Mouse (Mus musculus) hindbrain, embryonic 16.5 days (tissue): ENCODE data around the gene Prr5. TPM values are rescaled to one million over a fixed set of nuclear protein-coding genes. Genes with fewer than 3 reads are reported as not detected.

Source experiments
- ATAC-seq: fragments of 200-750 bp; cut with Nextera tagmentation; 2 replicates; pipeline ENCODE4 v1.8.0; 2017; ENCODE audit warnings: moderate TSS enrichment, moderate library complexity
- H3K27ac ChIP-seq: fragments of 300-500 bp; sonication (generic); 2 replicates; pipeline ENCODE4 v1.5.1; 2014; ENCODE audit warnings: low read depth, mild to moderate bottlenecking, control low read depth, low read length, moderate library complexity
- H3K27me3 ChIP-seq: fragments of 300-500 bp; sonication (generic); replicated peaks from 2 replicates; pipeline ENCODE4 v1.6.1; 2014; ENCODE audit warnings: low read length; ENCODE audit not compliant: control insufficient read depth, insufficient read depth
- H3K36me3 ChIP-seq: fragments of 300-500 bp; sonication (generic); 2 replicates; pipeline ENCODE4 v1.6.1; 2014; ENCODE audit warnings: mild to moderate bottlenecking, low read length, moderate library complexity, mixed read lengths; ENCODE audit not compliant: control insufficient read depth, insufficient read depth
- H3K4me1 ChIP-seq: fragments of 300-500 bp; sonication (generic); 2 replicates; pipeline ENCODE4 v1.6.1; 2014; ENCODE audit warnings: low read depth, low read length; ENCODE audit not compliant: control insufficient read depth, insufficient read depth
- H3K4me2 ChIP-seq: fragments of 300-500 bp; sonication (generic); 2 replicates; pipeline ENCODE4 v1.6.1; 2014; ENCODE audit warnings: mild to moderate bottlenecking, low read length, control low read depth, moderate library complexity
- H3K4me3 ChIP-seq: fragments of 300-500 bp; sonication (generic); 2 replicates; pipeline ENCODE4 v1.5.1; 2014; ENCODE audit warnings: mild to moderate bottlenecking, low read length, control low read depth, moderate library complexity
- H3K9ac ChIP-seq: fragments of 300-500 bp; sonication (generic); 2 replicates; pipeline ENCODE4 v1.6.1; 2014; ENCODE audit warnings: low read depth, mild to moderate bottlenecking, control low read depth, low read length, moderate library complexity
- H3K9me3 ChIP-seq: fragments of 300-500 bp; sonication (generic); 2 replicates; pipeline ENCODE4 v1.6.1; 2014; ENCODE audit warnings: mild to moderate bottlenecking, low read length, moderate library complexity; ENCODE audit not compliant: control insufficient read depth
- WGBS: fragments of 180-500 bp; shearing (Covaris S2); extraction: QIAGEN DNeasy Blood & Tissue Kit; methylation state at CpG from one replicate; pipeline ENCODE4 v1.1.7; 2014; 5-methylcytosine and 5-hydroxymethylcytosine counted together
- polyA plus RNA-seq: library from polyadenylated mRNA; unstranded; fragments of >200 nt; fragmentation: Nextera tagmentation; extraction: Ambion mirVana; gene quantifications from 2 replicates; pipeline ENCODE4 v1.2.1, GENCODE M21; 2015

Gene Prr5
- polyA plus RNA-seq, 1 experiment from 2014 or later = 30.5 TPM

GRCm38 (mm10) chr15:84672308-84672615, 2.8 kb downstream of the Prr5 start:
- H3K4me1 ChIP-seq = peaks cover 14% of the 10 kb centered on the region; the same call in 1 of the 2 replicates
- 78% methylated on average over 4 of the region's 4 CpGs for WGBS
- no peak overlapping the region for H3K4me3 ChIP-seq
- no peak overlapping the region for H3K9ac ChIP-seq
- no peak overlapping the region for H3K27ac ChIP-seq
- no peaks in the 10 kb centered on the region for H3K27me3 ChIP-seq
- no peaks in the 10 kb centered on the region for H3K36me3 ChIP-seq
- H3K4me2 ChIP-seq = no peak overlapping the region
- no peak for ATAC-seq
- no peaks in the 10 kb centered on the region for H3K9me3 ChIP-seq

DNA sequence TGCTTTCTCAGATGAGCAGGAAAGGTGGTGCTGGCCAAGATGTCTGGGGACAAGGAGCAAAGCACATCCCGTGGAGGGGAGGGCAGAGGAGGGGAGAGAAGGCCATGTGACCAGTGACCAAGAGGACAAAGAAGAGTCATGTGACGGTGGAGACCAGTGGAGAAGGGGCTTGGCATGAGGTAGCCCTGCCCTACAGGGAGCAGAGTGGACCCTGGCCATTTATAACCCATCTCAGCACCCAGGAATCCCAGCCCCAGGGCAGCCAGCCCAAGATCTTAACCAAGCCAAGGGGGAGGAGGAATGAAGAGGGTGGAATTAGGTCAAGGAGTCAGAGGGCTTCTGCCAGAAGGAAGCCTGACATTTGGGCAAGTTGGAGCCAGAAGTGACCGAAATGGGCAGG, 3.2 kb downstream of the Prr5 start:
- Histone ChIP-seq H3K4me3 (no peak overlapping the region), H3K9ac (no peak overlapping the region), H3K36me3 (no peaks in the 10 kb centered on the region), H3K4me2 (no peak overlapping the region), H3K27me3 (no peaks in the 10 kb centered on the region), H3K4me1 (peaks cover 14% of the 10 kb centered on the region; the same call in 1 of the 2 replicates), H3K27ac (no peak overlapping the region), H3K9me3 (no peaks in the 10 kb centered on the region)
- no peak for ATAC-seq
- 77% methylated on average over 3 of the region's 3 CpGs for WGBS

- Histone ChIP-seq H3K4me1 (peaks cover 10% of the 10 kb centered on the region; the same call in 1 of the 2 replicates), H3K4me2 (no peak overlapping the region), H3K4me3 (no peak overlapping the region), H3K9ac (no peak overlapping the region), H3K27me3 (no peaks in the 10 kb centered on the region), H3K9me3 (no peaks in the 10 kb centered on the region), H3K36me3 (no peaks in the 10 kb centered on the region), H3K27ac (no peak overlapping the region)
- WGBS = 74% methylated on average over 11 of the region's 11 CpGs
- ATAC-seq = no peak
Observed at GRCm38 (mm10) chr15:84674329-84675067, 5.1 kb downstream of the Prr5 start.

- Histone ChIP-seq H3K4me3 (no peak overlapping the region), H3K4me1 (peaks cover 8% of the 10 kb centered on the region; the same call in 1 of the 2 replicates), H3K27ac (no peak overlapping the region), H3K36me3 (no peaks in the 10 kb centered on the region), H3K4me2 (no peak overlapping the region), H3K9me3 (no peaks in the 10 kb centered on the region), H3K9ac (no peak overlapping the region), H3K27me3 (peaks cover 6% of the 10 kb centered on the region)
- WGBS = 78% methylated on average over 8 of the region's 8 CpGs
- ATAC-seq = no peak
Observed at GRCm38 (mm10) chr15:84675317-84675716, 5.9 kb downstream of the Prr5 start.

DNA sequence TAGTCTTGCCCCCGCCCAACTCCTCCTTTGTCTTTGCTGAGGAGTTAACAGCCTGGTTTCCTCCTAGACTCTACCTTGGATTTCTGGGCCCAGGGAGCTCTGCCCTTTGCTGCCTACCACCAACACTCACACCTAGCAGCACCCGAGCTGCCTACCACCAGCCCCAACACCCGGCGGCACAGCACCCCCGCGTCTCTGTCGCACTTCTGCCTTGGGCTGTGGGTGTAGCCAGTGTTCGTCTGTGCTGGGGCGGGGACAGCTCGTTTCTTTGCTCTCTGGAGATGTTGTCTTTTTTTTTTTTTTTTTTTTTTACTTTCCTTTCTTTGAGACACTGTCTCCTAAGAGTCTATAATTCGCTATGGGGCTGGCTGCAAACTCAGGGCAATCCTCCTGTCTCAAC, 8.5 kb downstream of the Prr5 start:
- Histone ChIP-seq H3K36me3 (no peaks in the 10 kb centered on the region), H3K4me2 (no peak overlapping the region), H3K9ac (no peak overlapping the region), H3K4me1 (peaks cover 16% of the 10 kb centered on the region), H3K9me3 (no peaks in the 10 kb centered on the region), H3K4me3 (no peak overlapping the region), H3K27ac (no peak overlapping the region), H3K27me3 (peaks cover 8% of the 10 kb centered on the region)
- ATAC-seq = no peak
- WGBS = 73% methylated on average over 11 of the region's 11 CpGs

- Histone ChIP-seq H3K36me3 (no peaks in the 10 kb centered on the region), H3K27ac (no peak overlapping the region), H3K4me3 (no peak overlapping the region), H3K9me3 (no peaks in the 10 kb centered on the region), H3K4me1 (peaks cover 16% of the 10 kb centered on the region), H3K27me3 (peaks cover 8% of the 10 kb centered on the region), H3K9ac (no peak overlapping the region), H3K4me2 (no peak overlapping the region)
- WGBS = 93% methylated on average over 4 of the region's 4 CpGs
- no peak for ATAC-seq
Observed at GRCm38 (mm10) chr15:84679090-84679489, 9.7 kb downstream of the Prr5 start.

- H3K27me3 ChIP-seq = peaks cover 8% of the 10 kb centered on the region
- peaks cover 16% of the 10 kb centered on the region for H3K4me1 ChIP-seq
- no peak overlapping the region for H3K9ac ChIP-seq
- no peak overlapping the region for H3K27ac ChIP-seq
- H3K9me3 ChIP-seq = no peaks in the 10 kb centered on the region
- H3K4me3 ChIP-seq = no peak overlapping the region
- H3K4me2 ChIP-seq = no peak overlapping the region
- 82% methylated on average over 3 of the region's 3 CpGs for WGBS
- H3K36me3 ChIP-seq = no peaks in the 10 kb centered on the region
- no peak for ATAC-seq
Observed at GRCm38 (mm10) chr15:84679794-84680193, 10.4 kb downstream of the Prr5 start.

DNA sequence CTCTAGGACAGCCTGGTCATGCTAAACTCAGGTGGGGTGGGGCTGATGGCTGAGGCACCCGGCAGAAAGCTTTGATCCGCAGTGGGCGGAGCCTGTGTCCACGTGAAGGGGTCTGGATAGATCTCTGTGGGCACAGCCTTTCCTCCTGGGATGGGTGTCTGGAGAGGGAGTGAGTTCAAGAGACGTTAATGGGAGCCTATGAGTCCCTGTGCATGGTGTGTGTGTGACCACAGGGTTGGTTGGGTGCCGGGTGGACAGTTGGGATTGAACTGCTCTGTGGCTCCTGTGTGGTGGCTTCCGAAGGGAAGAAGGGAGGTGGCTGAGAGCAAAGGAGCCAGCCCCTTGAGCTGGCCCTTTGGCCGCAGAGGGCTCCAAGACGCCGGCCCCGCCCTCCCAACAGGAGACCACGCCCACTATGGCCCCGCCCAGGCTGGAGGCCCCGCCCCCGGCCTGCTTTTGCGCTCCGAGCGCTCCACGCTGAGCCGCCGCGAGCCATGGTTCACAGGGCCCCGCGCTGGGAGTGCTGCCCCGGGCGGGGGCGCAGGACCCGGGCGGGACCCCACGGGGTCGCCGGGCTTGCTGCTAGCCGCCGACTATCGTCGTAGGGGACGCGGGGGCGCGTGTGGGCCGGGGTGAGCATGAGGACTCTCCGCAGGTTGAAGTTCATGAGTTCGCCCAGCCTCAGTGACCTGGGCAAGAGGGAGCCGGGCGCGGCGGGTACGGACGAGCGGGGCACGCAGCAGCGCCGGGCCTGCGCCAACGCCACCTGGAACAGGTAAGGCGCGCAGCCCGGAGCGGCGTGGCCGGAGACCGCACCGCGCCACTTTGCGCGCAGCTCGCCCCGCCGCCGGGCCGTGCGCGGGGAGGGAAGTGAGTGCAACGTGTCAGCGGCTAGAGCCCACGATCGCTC, 11.4 kb downstream of the Prr5 start:
- Histone ChIP-seq H3K27me3 (peaks cover 8% of the 10 kb centered on the region), H3K9ac (peak overlapping the region; percentile 67), H3K4me2 (peak overlapping the region; percentile 96), H3K4me3 (peak overlapping the region; percentile 56), H3K4me1 (peaks cover 16% of the 10 kb centered on the region), H3K36me3 (no peaks in the 10 kb centered on the region), H3K9me3 (no peaks in the 10 kb centered on the region), H3K27ac (peak overlapping the region; percentile 34; the same call in 1 of the 2 replicates)
- WGBS = under 1% methylated on average over 47 of the region's 77 CpGs
- ATAC-seq = peak; percentile 63; the same call in 1 of the 2 replicates
